Mouse (Mus musculus) G1E (cell line): ENCODE data around the gene 2010300C02Rik. TPM values are rescaled to one million over a fixed set of nuclear protein-coding genes. Genes with fewer than 3 reads are reported as not detected.

ENCODE experiments used
- ATAC-seq: 2 replicates; pipeline ENCODE4 v1.8.0; 2016; ENCODE audit warnings: mild to moderate bottlenecking; ENCODE audit not compliant: insufficient number of reproducible peaks, poor library complexity, low FRiP score, severe bottlenecking; ENCODE audit errors: extremely low read depth
- DNase-seq: peaks from one replicate; pipeline ENCODE4 v3.0.0; 2012; ENCODE audit warnings: low spot score
- H3K27me3 ChIP-seq: 2 replicates; pipeline ENCODE4 v1.6.1; 2012; ENCODE audit warnings: mild to moderate bottlenecking, low read length, inconsistent platforms; ENCODE audit not compliant: insufficient read depth
- H3K36me3 ChIP-seq: replicated peaks from 2 replicates; pipeline ENCODE3; 2012; ENCODE audit warnings: mild to moderate bottlenecking, inconsistent platforms
- H3K4me1 ChIP-seq: 2 replicates; pipeline ENCODE4 v1.6.1; 2012; ENCODE audit warnings: low read depth, low read length, inconsistent platforms, mixed read lengths; ENCODE audit not compliant: insufficient read depth
- H3K4me3 ChIP-seq: 2 replicates; pipeline ENCODE4 v1.5.1; 2012; ENCODE audit warnings: low read depth, mild to moderate bottlenecking, inconsistent platforms, low read length, moderate library complexity, mixed read lengths
- H3K9me3 ChIP-seq: replicated peaks from 2 replicates; pipeline ENCODE4 v1.6.1; 2012; ENCODE audit warnings: inconsistent platforms
- CTCF ChIP-seq: IDR thresholded peaks from 2 replicates; pipeline ENCODE4 v1.5.1; 2012; ENCODE audit warnings: low read depth, low read length, inconsistent platforms, mixed read lengths
- GATA1 ChIP-seq: IDR thresholded peaks from 2 replicates; pipeline ENCODE4 v1.6.1; 2012; ENCODE audit warnings: borderline replicate concordance, low read length, inconsistent platforms, mixed read lengths
- GATA2 ChIP-seq: IDR thresholded peaks from 2 replicates; pipeline ENCODE4 v1.6.1; 2012; ENCODE audit warnings: low read depth, low read length, inconsistent platforms, borderline replicate concordance
- POLR2AphosphoS5 ChIP-seq: IDR thresholded peaks from 2 replicates; pipeline ENCODE4 v1.6.1; 2012; ENCODE audit warnings: low read depth, low read length, inconsistent platforms; ENCODE audit not compliant: insufficient replicate concordance
- TAL1 ChIP-seq: conservative IDR thresholded peaks from 2 replicates; pipeline ENCODE4 v1.6.1; 2012; ENCODE audit warnings: low read depth, low read length, inconsistent platforms, mixed read lengths
- polyA plus RNA-seq: library from polyadenylated mRNA; stranded (reverse); fragments of >175 nt; gene quantifications from 2 replicates; pipeline ENCODE4 v1.2.3, GENCODE M21; 2012
- total RNA-seq, 2 experiments: library from RNA; stranded (forward) in 1 of 2; stranded (reverse) in 1 of 2; fragments of 200-1000 nt in 1 of 2; fragments of >200 nt in 1 of 2; fragmentation: Nextera tagmentation in 1 of 2; gene quantifications; 2 replicates each; pipeline ENCODE4 v1.2.3; 2014 to 2017

Gene 2010300C02Rik
- total and polyA plus RNA-seq, 3 experiments: 0.11 TPM; not detected in 2

DNA sequence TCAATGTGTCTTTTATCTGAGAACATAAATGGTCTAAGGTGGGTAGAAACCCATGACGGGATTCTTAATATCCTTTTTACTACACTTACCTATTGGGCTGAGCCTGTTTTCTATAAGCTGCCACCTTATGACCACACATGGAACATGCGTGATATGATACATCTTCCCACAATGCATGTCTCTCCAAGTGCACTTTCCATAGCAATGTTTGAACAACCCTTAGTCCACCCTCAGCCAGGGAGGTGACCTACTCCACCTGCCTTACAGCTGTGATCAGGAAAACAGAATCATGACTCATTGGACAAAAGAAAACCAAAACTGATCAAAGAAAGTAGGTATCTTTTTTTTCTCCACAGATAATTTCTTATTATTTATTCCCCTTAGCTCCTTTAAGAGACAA lies 63.9 kb downstream of the 2010300C02Rik start:
- Histone ChIP-seq H3K4me3 (no peak overlapping the region), H3K4me1 (peaks cover 8% of the 10 kb centered on the region; the same call in 1 of the 2 replicates), H3K9me3 (peaks cover 5% of the 10 kb centered on the region), H3K36me3 (no peaks in the 10 kb centered on the region), H3K27me3 (peaks cover 5% of the 10 kb centered on the region; the same call in 1 of the 2 replicates)
- DNase-seq (no peak), ATAC-seq (no peak)
- TF ChIP-seq CTCF (no peak), GATA2 (no peak), GATA1 (no peak), POLR2AphosphoS5 (no peak), TAL1 (no peak)

GRCm38 (mm10) chr1:37653992-37654391 lies 65.9 kb downstream of the 2010300C02Rik start:
- TF ChIP-seq CTCF (peak; percentile 65), GATA1 (no peak)

DNA sequence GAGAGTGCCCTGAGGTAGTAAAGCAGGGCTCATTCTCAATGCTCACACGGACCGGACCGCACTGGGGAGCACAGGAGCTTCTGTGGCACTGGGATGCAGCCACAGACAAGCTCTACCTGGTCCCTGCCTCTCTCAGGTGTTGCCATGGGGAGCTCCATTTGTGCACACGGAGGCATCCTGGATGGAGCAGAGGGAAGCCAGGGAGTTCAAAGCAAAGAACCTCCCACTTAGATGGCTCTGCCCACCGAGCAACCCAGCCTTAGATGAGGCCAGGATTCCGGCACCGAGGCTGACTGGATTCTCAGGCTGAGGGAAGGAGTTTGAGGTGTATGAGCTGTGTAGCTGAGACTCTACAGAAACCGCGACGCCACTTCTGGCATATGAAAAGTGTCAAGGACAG lies 72.8 kb downstream of the 2010300C02Rik start:
- no peaks in the 10 kb centered on the region for H3K4me1 ChIP-seq
- H3K4me3 ChIP-seq: no peak overlapping the region
- H3K9me3 ChIP-seq: no peaks in the 10 kb centered on the region
- no peak for DNase-seq
- H3K27me3 ChIP-seq: peaks cover 28% of the 10 kb centered on the region; the same call in 1 of the 2 replicates
- H3K36me3 ChIP-seq: no peaks in the 10 kb centered on the region
- no peak for ATAC-seq
- TF ChIP-seq POLR2AphosphoS5 (no peak), TAL1 (no peak), GATA1 (no peak), CTCF (no peak), GATA2 (no peak)

More at GRCm38 (mm10) chr1:37653992-37654391, 65.9 kb downstream of the 2010300C02Rik start:
- H3K4me1 ChIP-seq: no peaks in the 10 kb centered on the region; the same call in 1 of the 2 replicates
- ATAC-seq (no peak), DNase-seq (no peak)
- no peak overlapping the region for H3K4me3 ChIP-seq
- H3K9me3 ChIP-seq: peaks cover 5% of the 10 kb centered on the region
- H3K36me3 ChIP-seq: no peaks in the 10 kb centered on the region
- H3K27me3 ChIP-seq: peaks cover 16% of the 10 kb centered on the region; the same call in 1 of the 2 replicates

- DNase-seq (no peak), ATAC-seq (no peak)
- Histone ChIP-seq H3K4me1 (no peaks in the 10 kb centered on the region), H3K27me3 (peaks cover 17% of the 10 kb centered on the region; the same call in 1 of the 2 replicates), H3K4me3 (no peak overlapping the region), H3K9me3 (no peaks in the 10 kb centered on the region), H3K36me3 (no peaks in the 10 kb centered on the region)
- TF ChIP-seq CTCF (no peak), GATA1 (no peak), POLR2AphosphoS5 (no peak), GATA2 (no peak), TAL1 (no peak)
These were observed 75.4 kb downstream of the 2010300C02Rik start for GRCm38 (mm10) chr1:37644501-37644900.

DNA sequence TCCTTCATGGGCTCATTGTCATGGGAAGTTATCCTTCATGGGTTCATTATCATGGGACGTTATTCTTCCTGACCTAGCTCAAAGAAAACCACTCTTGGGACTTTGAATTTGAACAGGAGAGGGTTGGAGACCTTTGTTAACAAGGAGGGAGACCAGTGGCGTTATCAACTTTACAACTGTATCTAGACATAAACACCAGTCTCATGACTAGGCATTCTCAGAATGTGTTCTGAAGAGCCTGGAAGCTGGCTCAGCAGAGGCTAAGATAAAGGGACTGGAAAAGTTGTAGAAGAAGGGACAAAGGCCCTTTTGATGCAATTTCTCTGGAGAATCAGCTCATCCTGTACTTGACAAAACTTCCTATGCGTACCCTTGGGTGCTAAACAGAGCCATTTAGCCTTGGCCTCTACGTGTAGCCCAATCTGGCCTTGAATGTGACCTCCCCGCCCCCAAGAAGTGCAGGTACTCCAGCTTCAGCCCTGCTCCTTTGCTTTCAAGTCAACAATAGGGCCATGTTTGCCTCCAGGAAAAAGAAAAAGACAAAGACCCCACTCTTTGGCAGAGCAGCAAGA lies 76.0 kb downstream of the 2010300C02Rik start:
- Histone ChIP-seq H3K9me3 (no peaks in the 10 kb centered on the region), H3K36me3 (no peaks in the 10 kb centered on the region), H3K4me3 (no peak overlapping the region), H3K4me1 (no peaks in the 10 kb centered on the region), H3K27me3 (peaks cover 17% of the 10 kb centered on the region; the same call in 1 of the 2 replicates)
- ATAC-seq: no peak
- no peak for TF ChIP-seq CTCF
- no peak for DNase-seq

DNA sequence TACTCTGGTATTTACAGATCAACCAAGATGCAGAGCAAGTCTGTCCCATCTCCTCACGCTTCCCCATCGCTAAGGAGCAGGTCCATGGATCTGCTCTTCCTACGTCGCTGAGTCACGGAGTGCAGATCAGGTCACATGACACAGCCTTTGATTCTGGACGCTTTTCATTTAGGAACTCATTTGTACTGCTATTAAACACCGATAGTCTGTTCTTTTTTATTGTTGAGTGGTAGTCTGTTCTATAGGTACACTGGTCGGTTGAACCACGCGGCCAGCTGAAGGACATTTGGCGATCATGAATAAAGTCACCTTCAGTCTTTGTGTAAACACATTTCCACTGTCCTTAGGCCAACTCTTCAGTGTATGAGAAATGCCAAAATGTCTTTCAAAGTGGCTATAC lies 78.5 kb downstream of the 2010300C02Rik start:
- no peak for TF ChIP-seq GATA2
- no peak for TF ChIP-seq CTCF
- TF ChIP-seq POLR2AphosphoS5: no peak
- no peak for TF ChIP-seq GATA1
- no peak for TF ChIP-seq TAL1
- Histone ChIP-seq H3K4me3 (no peak overlapping the region), H3K27me3 (peaks cover 10% of the 10 kb centered on the region; the same call in 1 of the 2 replicates), H3K9me3 (no peaks in the 10 kb centered on the region), H3K36me3 (no peaks in the 10 kb centered on the region), H3K4me1 (no peaks in the 10 kb centered on the region)
- DNase-seq (no peak), ATAC-seq (no peak)

DNA sequence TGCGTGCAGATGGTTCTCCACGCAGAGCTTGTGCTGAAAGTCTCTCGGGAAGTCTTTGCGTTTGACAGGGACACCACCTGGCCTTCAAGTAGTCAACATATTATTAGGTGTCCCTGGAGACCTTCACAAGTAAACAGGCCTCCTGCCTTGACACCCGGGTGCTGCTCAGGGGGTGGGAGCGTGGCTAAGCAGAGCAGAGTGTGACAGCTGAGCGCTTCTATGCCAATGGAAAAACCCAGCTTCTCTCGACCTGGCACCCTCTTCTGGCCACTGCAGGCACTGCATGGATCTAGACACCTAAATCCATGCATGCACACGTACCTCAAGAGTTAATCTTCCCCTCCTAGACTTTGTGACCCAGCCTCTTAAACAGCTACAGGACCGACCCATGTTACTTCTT lies 80.8 kb downstream of the 2010300C02Rik start:
- H3K27me3 ChIP-seq: peaks cover 2% of the 10 kb centered on the region; the same call in 1 of the 2 replicates
- peaks cover 7% of the 10 kb centered on the region; the same call in 1 of the 2 replicates for H3K4me1 ChIP-seq
- peak; percentile 96 for TF ChIP-seq CTCF
- no peak for TF ChIP-seq GATA1
- DNase-seq (peak; percentile 35), ATAC-seq (no peak)
- H3K4me3 ChIP-seq: no peak overlapping the region
- no peaks in the 10 kb centered on the region for H3K9me3 ChIP-seq
- H3K36me3 ChIP-seq: no peaks in the 10 kb centered on the region
